In the genomic region with DNA sequence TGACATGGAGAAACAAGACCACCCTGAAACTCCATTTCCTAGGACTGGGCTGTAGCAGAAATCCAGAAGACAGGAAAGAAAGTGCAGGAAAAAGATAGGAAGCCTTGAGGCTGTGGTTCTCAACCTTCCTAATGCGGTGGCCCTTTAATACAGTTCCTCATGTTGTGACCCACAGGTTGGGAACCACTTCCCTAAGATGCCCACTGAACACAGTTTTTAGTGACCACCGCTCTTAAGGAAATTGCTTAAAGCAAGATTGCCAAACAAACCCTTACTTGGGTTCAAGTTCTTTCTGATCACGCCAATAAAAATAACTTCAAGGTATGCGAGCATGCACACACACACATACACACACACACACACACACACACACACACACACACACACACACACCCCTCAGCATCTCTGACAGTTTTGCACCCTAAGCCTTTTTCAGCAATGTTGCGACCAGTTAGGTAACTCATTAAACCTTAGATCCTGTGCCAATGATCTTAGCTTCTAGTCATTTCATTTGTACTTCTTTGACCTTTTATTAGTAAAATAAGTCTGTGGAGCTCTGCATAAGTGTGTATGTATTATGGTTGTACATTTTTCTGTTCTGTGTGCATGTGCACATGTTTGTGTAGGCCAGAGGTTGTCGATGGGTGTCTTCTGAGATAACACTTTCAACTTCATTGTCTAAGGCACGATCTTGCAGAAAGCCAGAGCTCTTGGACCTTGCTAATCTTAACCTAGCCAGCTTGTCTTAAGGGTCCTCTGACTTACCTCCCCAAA, we compare ENCODE assay signal across 17 mouse cellular contexts. TPM values are rescaled to one million over a fixed set of nuclear protein-coding genes. Genes with fewer than 3 reads are reported as not detected.
DNase-seq lines count a peak whose midpoint lies in the region; ATAC-seq and TF ChIP-seq lines count a peak whose summit lies in the region.
"Had no signal": no experiment of that assay in that cellular context is flagged by ENCODE, and none has a peak within 500 bp of the region (broad histone marks: within the 10 kb centered on the region; RNA-seq: fewer than 3 reads in every experiment).

No protein-coding gene starts in this region.

- no peaks in the 10 kb centered on the region for H3K27me3 ChIP-seq in intestine, embryonic 14.5 days (replicated peaks; ENCODE audit: control insufficient read depth, insufficient read depth, low read length)
- H3K27me3 ChIP-seq in kidney, postnatal 0 days (ENCODE audit: insufficient read depth, low read length) = no peaks in the 10 kb centered on the region
- H3K27me3 ChIP-seq in hindbrain, embryonic 12.5 days = no peaks in the 10 kb centered on the region
- H3K27me3 ChIP-seq: embryonic facial prominence, embryonic 15.5 days; forebrain, embryonic 12.5 days had no signal

- no peaks in the 10 kb centered on the region for H3K36me3 ChIP-seq in intestine, embryonic 14.5 days (ENCODE audit: control insufficient read depth, insufficient read depth, low read length)
- H3K36me3 ChIP-seq in kidney, postnatal 0 days (ENCODE audit: insufficient read depth, low read length) = no peaks in the 10 kb centered on the region
- no peaks in the 10 kb centered on the region for H3K36me3 ChIP-seq in hindbrain, embryonic 12.5 days
- H3K36me3 ChIP-seq: embryonic facial prominence, embryonic 15.5 days; forebrain, embryonic 12.5 days; hindbrain, embryonic 10.5 days had no signal

- peak overlapping the region; percentile 57; the same call in 1 of the 2 replicates for H3K27ac ChIP-seq in bone marrow, adult 2 months (ENCODE audit: control insufficient read depth, insufficient read depth, low read depth, low read length, poor library complexity)
- no peak overlapping the region for H3K27ac ChIP-seq in intestine, embryonic 14.5 days (ENCODE audit: low read depth)
- H3K27ac ChIP-seq in kidney, postnatal 0 days = peak overlapping the region; percentile 57; the same call in 1 of the 2 replicates
- H3K27ac ChIP-seq in hindbrain, embryonic 12.5 days = no peak overlapping the region
- H3K27ac ChIP-seq: embryonic facial prominence, embryonic 15.5 days; forebrain, embryonic 12.5 days; hindbrain, embryonic 10.5 days had no signal

- H3K4me1 ChIP-seq in bone marrow, adult 2 months (ENCODE audit: control insufficient read depth, insufficient read depth, low read length) = no peaks in the 10 kb centered on the region; the same call in 1 of the 2 replicates
- H3K4me1 ChIP-seq in intestine, embryonic 14.5 days (replicated peaks; ENCODE audit: control insufficient read depth, insufficient read depth, low read length) = no peaks in the 10 kb centered on the region
- no peaks in the 10 kb centered on the region for H3K4me1 ChIP-seq in kidney, postnatal 0 days (replicated peaks; ENCODE audit: insufficient read depth, low read length)
- H3K4me1 ChIP-seq in hindbrain, embryonic 12.5 days = no peaks in the 10 kb centered on the region
- H3K4me1 ChIP-seq: embryonic facial prominence, embryonic 15.5 days; forebrain, embryonic 12.5 days; hindbrain, embryonic 10.5 days had no signal

- no peaks in the 10 kb centered on the region for H3K9me3 ChIP-seq in intestine, embryonic 14.5 days (ENCODE audit: control insufficient read depth, low read length)
- H3K9me3 ChIP-seq in kidney, postnatal 0 days (replicated peaks; ENCODE audit: low read length) = no peaks in the 10 kb centered on the region
- H3K9me3 ChIP-seq in hindbrain, embryonic 12.5 days (replicated peaks) = no peaks in the 10 kb centered on the region
- H3K9me3 ChIP-seq: embryonic facial prominence, embryonic 15.5 days; forebrain, embryonic 12.5 days; hindbrain, embryonic 10.5 days had no signal

- 0 out of 2 replicates have a peak, but pooled peaks have one; percentile 23 for ATAC-seq in intestine, embryonic 14.5 days (replicated peaks; ENCODE audit: low FRiP score, low TSS enrichment, low read depth)
- ATAC-seq in kidney, postnatal 0 days (replicated peaks; ENCODE audit: low FRiP score, low read depth) = peak; percentile 87
- ATAC-seq in megakaryocyte progenitor cell, adult 5-6 weeks (replicated peaks; ENCODE audit: poor library complexity) = peak; percentile 73
- ATAC-seq in hindbrain, embryonic 12.5 days (ENCODE audit: low FRiP score) = no peak
- ATAC-seq: CD4-positive, CD25-positive, alpha-beta regulatory T cell, adult 4 months; midbrain, embryonic 16.5 days had no signal

- no peak overlapping the region for H3K4me3 ChIP-seq in bone marrow, adult 2 months (replicated peaks; ENCODE audit: control insufficient read depth, low read depth, low read length)
- H3K4me3 ChIP-seq in intestine, embryonic 14.5 days (ENCODE audit: low read depth, low read length) = no peak overlapping the region
- no peak overlapping the region for H3K4me3 ChIP-seq in kidney, postnatal 0 days (replicated peaks; ENCODE audit: low read depth, low read length)
- H3K4me3 ChIP-seq in hindbrain, embryonic 12.5 days = no peak overlapping the region
- H3K4me3 ChIP-seq: embryonic facial prominence, embryonic 15.5 days; forebrain, embryonic 12.5 days; hindbrain, embryonic 10.5 days had no signal

- no peak overlapping the region for H3K9ac ChIP-seq in intestine, embryonic 14.5 days (ENCODE audit: low read length)
- H3K9ac ChIP-seq in kidney, postnatal 0 days (ENCODE audit: low read depth, low read length) = no peak overlapping the region
- no peak overlapping the region for H3K9ac ChIP-seq in hindbrain, embryonic 12.5 days
- H3K9ac ChIP-seq: embryonic facial prominence, embryonic 15.5 days; forebrain, embryonic 12.5 days; lung, embryonic 14.5 days had no signal

- 35% methylated on average over 7 of the region's 7 CpGs for WGBS in bone marrow, adult 2 months
- 88% methylated on average over 7 of the region's 7 CpGs for WGBS in intestine, embryonic 14.5 days
- WGBS in kidney, postnatal 0 days = 80% methylated on average over 7 of the region's 7 CpGs
- WGBS in hindbrain, embryonic 12.5 days = 89% methylated on average over 7 of the region's 7 CpGs

- H3K4me2 ChIP-seq in intestine, embryonic 14.5 days (ENCODE audit: low read length) = no peak overlapping the region
- no peak overlapping the region for H3K4me2 ChIP-seq in kidney, postnatal 0 days (ENCODE audit: low read length)
- no peak overlapping the region for H3K4me2 ChIP-seq in hindbrain, embryonic 12.5 days (replicated peaks)
- H3K4me2 ChIP-seq: embryonic facial prominence, embryonic 15.5 days; forebrain, embryonic 12.5 days; lung, embryonic 14.5 days had no signal

- no peak for DNase-seq in intestine, embryonic 14.5 days (ENCODE audit: low spot score)
- peak; percentile 17 for DNase-seq in kidney, postnatal 0 days (ENCODE audit: low spot score)
- DNase-seq in right cerebral cortex, adult 2 months (ENCODE audit: low spot score in 2 of 2) = no peak
- no peak for DNase-seq in ovary, postnatal 36 days (ENCODE audit: low spot score)
- DNase-seq: adrenal gland, adult 8-10 months; cerebellum, adult 8-10 months; left cerebral cortex, postnatal 4 days; lung, embryonic 14.5 days; right cerebral cortex, postnatal 4 days had no signal

- TF ChIP-seq POLR2A in bone marrow, adult 2 months (IDR thresholded peaks at IDR 0.05; ENCODE audit: borderline replicate concordance, control insufficient read depth, low read depth, low read length) = no peak

- no peak for TF ChIP-seq CTCF in bone marrow, adult 2 months (IDR thresholded peaks at IDR 0.05; ENCODE audit: control insufficient read depth, insufficient read depth, low read length)
- no peak for TF ChIP-seq CTCF in kidney, postnatal 0 days (IDR thresholded peaks at IDR 0.05; ENCODE audit: low read depth)

RNA-seq across cellular contexts. Expression of gene Fam107b, which starts 53.1 kb away (rescaled TPM):
- 61.6 and 71.1 TPM in 2 replicates for polyA plus RNA-seq in bone marrow, adult 2 months (2011; ENCODE audit: insufficient read depth, insufficient read length, low replicate concordance, missing spikeins)
- polyA plus RNA-seq in intestine, embryonic 14.5 days (2014; fragmentation: Nextera tagmentation; extraction: Ambion mirVana) = 61.2 and 67.1 TPM in 2 replicates
- polyA plus RNA-seq in kidney, postnatal 0 days (2015; fragmentation: Nextera tagmentation; extraction: Ambion mirVana) = 62.6 and 68.6 TPM in 2 replicates
- total RNA-seq in megakaryocyte progenitor cell, adult 5-6 weeks (2015) = 1,007 and 1,094 TPM in 2 replicates
- total RNA-seq in megakaryocyte progenitor cell, adult 5-6 weeks (2017) = 622 and 1,143 TPM in 2 replicates
- polyA plus RNA-seq in hindbrain, embryonic 12.5 days (2016; fragmentation: Nextera tagmentation; extraction: Ambion mirVana) = 48.4 and 57.1 TPM in 2 replicates

Comparison
In these comparisons a context has a peak if more than half of its experiments do, and no peak if none do; other contexts are left out.
1. H3K27ac ChIP-seq: peak in bone marrow, adult 2 months (single experiment) and kidney, postnatal 0 days (single experiment); none in intestine, embryonic 14.5 days (single experiment) and hindbrain, embryonic 12.5 days (single experiment).